Mouse (Mus musculus): ENCODE data around the gene Cnnm2.

The Cnnm2 gene

DNA sequence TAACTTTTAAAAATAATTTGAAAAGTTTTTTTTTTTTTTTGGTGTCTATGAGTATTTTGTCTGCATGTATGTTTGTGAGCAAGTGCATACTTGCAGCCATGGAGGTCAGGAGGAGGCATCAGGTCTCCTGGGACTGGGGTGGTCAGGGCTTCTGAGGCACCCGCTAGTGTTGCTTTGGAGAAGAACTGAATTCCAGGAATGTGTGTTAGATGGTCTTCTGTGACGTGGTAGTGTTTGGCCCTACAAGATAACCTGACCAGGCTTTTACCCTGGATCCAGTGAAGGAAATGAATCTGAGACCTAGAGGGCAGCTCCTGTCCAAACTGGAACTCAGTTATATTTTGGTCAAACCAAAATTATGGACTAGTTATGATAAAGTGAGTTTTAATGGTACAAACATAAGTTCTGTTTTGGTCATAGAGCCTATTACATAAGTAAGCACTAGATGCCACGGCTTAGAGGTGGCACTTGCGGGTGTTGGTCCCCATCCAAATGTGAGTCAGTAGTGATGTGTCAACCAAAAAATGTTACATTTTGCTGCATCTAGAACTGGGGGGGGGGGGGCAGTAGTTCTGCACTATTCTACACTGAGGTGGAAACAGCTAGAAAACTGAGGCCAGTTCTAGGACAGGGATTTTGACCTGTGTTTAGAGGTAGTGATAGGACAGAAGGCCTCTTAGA lies 38.6 kb downstream of the Cnnm2 start:
- DNase-seq, result no peak

DNA sequence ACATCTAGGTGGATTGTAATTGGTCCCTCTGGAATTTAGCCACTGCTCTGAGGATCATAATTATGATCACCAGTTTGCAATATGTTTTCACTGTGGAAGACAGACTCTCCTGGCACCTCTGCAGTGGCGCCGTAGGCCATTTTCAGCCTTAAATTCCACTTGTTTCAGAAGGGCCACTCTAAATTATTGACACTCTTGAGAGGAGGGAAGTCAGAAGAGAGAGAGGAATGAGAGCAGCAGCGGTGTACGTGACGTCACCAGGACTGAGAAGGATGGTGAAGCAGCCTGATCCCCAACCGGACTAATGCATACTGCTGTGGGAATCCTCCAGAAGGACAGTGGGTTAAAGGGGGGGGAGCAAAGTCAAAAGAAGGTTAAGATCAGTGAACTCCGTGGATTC lies 40.1 kb downstream of the Cnnm2 start:
- DNase-seq, result no peak

- DNase-seq, result no peak
Measured at GRCm38 (mm10) chr19:46802306-46802705, 40.9 kb downstream of the Cnnm2 start.

DNA sequence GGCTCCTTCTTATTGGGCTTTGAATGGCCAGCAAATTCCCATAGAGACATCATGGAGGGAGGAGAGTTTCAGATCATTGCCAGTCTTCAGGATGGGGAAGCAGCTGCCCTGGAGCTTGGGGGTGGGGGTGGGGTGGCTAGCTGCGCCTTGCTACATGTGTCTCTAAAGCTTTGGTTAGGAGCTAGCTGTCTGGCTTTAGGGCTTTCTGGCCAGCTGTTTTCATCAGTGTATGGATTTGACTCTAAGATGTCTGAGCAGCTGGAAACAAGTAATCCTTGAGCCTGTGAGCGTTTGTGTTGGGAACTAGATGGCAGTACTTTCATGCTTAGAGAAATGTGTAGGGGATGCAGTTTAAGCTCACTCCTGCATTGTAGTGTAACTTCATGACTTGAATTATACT lies 42.3 kb downstream of the Cnnm2 start:
- no peak for DNase-seq

- DNase-seq, result no peak
Measured at GRCm38 (mm10) chr19:46804751-46805150, 43.4 kb downstream of the Cnnm2 start.

GRCm38 (mm10) chr19:46805933-46806688 lies 44.7 kb downstream of the Cnnm2 start:
- no peak for DNase-seq

GRCm38 (mm10) chr19:46808261-46808660 lies 46.9 kb downstream of the Cnnm2 start:
- DNase-seq, result no peak

DNA sequence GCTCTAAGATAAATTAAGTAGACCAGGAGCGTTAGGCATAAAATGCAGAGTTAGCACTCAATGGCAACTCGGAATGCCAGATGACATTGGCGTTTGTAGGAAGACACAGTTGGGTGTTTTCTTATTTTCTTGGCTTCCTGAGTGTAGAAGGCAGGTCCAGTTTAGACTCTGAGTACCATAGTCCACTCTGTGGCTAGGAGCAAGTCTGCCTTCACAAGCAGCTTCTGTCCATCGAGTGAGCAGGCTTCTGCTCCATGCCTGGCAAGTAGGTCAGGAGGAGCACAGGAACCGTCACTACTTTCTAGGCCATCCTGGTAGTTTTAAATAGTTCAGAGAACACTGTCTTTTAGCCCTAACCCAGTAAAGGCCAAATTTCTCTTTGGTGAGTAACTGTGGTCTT lies 47.6 kb downstream of the Cnnm2 start:
- DNase-seq, result no peak

DNA sequence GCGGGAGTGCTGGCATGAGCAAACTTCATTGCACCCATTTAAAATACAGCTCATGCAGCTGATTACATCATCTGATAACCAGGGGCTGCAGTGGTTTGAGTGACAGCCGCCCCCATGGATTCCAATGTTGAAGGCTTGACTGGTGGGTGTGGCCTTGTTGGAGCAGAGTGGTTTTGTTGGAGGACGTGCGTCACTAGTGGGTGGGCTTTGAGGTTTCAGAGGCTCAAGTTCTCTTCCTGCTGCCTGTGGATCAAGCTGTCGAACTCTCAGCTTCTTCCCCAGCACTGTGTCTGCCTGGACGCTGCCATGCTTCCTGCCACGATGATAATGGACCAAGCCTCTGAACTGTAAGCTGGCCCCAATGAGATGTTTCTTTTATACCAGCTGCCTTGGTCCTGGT lies 57.9 kb downstream of the Cnnm2 start:
- no peak for DNase-seq

GRCm38 (mm10) chr19:46822491-46822890 lies 61.1 kb downstream of the Cnnm2 start:
- no peak for DNase-seq

DNA sequence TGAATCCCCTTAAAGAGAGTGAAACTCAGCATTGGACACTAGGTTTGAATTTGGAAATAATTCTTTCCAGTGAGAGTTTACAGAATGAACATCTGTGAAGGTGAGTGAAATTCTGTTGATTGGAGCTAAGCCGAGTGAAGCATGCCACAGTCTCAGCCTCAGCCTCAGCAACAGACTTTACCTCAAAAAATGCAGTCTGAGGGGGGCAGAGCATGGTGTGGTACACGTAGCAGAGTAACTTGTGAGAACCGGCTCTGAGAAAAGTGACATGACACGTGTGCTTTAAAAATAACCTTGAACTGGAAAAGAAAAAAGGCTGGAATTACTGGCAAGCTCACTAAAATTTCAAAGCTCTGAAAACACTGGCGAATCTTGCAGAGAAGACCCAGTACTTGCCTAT lies 62.4 kb downstream of the Cnnm2 start:
- no peak for DNase-seq

DNA sequence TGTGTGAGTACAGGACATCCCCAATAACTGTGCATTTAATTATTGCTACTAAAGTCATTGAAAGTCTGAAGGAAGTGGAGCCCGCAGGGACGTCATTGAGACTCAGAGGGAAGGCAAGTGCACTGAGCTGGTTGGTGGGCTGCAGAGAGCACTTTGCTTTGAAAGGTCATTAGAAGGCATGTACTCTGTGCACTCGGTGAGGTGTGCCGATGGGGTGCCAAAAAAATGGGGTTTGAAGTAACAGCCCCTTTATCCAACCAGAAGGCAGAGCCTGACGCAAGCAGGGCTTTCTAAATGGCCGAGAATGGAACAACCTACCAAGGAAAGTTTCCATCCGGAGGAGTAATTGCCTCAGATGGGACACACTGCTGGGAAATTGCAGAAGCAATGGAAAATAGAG lies 63.5 kb downstream of the Cnnm2 start:
- no peak for DNase-seq

GRCm38 (mm10) chr19:46827654-46828165 lies 66.3 kb downstream of the Cnnm2 start:
- DNase-seq, result no peak

DNA sequence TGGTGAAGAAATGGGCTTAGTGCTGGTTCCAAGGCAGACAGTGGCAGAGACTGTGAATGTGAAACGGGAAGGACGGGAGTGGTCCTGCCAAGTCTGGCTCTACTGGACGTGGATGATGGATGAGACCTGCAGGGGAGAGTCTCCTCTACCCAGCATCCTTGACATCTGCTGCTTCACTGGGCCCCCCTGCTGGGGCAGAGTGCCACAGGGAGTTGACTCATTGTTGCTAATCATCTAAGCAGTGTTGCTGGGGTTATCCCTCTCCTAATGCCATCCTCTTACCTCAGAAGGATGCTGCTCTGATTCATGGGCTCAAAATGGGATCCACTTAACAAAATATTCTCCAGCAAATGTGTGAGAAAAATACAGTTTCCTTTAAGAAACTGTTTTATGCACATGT lies 67.6 kb downstream of the Cnnm2 start:
- no peak for DNase-seq

DNA sequence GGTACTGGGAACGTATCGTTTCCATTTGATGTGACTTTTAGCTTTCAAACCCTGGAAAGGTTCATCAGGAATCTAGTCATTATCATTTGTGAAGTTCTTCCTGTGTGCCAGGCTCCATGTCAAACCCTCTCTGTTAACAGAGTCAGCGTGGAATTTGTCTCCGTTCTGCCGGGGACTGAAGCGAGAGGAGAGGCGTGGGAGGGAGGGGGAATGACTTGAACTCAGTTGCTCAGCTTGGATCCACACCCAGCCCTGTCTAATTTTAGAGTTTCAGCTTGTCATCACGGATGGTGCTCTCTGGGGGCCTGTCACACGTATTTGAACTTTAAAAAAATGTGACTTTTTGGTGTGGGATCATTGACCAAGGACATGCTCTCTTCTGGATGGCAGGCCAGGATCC lies 70.0 kb downstream of the Cnnm2 start:
- no peak for DNase-seq

GRCm38 (mm10) chr19:46834301-46834700 lies 72.9 kb downstream of the Cnnm2 start:
- no peak for DNase-seq

DNA sequence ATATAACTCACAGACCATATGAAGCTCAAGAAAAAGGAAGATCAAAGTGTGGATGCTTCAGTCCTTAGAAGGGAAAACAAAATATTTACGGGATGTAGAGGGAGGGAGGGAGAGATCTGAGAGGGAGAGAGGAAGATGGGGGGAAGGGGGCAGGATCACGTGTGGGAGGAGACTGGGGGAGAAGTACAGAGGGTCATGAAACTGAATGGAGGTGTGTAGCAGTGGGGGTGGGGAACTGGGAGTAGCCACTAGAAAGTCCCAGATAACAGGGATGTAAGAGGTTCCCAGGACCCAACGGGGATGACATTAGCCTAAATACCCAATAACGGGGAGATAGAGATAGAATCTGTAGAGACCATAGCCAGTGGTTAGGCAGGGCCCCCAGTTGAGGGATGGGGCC lies 73.9 kb downstream of the Cnnm2 start:
- DNase-seq, result no peak

DNA sequence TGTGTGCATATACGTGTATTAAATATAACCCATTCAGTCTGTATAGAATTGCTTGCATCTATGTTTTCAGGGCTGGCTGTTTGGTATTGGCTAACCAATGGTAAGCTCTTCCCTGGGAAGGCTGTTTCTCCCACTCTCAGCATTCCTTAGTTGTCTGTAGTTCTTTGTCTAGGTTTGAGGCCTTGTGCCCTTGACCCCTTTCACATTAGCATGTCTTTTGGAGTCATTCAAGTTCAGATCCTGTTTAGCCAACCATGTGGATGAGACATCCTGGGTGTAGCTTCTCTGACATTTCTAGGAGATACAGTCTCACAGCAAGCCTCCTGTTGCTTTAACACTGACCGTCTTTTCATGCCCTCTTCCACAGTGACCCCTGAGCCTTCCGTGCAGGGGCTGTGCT lies 74.7 kb downstream of the Cnnm2 start:
- DNase-seq, result no peak

DNA sequence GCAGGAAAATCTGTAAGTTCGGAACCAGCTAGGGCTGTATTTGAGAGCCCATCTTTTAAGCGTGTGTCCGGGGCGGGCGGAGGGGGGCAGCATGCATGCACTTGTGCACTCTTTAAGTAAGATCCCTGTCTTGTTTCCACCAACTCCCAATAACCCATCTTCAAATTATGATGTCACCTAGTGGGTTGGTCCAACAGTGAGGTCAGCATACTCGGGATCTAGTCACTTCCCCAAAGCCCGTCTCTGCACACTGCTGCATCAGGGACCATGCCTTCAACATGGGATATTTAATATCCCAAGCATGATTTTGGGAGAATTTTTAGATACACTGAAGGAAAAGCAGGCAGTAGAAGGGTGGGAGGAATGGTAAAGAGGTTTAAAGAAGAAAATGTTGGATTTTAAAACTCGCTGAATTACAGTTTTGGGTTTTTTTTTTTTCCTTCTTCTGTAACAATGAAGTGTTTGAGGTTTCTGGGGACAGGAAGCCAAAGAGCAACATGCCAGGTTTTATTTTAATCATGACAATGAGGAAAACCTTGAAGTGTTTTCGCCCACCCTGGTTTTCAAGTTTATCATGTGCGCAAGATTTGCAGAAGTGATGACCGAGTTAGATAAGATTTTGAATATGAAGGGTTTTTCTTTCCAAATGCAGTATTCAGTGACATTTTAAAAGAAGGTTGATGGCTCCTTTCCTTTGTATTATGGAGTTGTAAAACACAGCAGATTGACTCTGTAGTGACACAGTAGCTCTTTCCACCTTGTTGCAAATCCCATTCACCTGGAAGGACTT lies 76.1 kb downstream of the Cnnm2 start:
- no peak for DNase-seq

DNA sequence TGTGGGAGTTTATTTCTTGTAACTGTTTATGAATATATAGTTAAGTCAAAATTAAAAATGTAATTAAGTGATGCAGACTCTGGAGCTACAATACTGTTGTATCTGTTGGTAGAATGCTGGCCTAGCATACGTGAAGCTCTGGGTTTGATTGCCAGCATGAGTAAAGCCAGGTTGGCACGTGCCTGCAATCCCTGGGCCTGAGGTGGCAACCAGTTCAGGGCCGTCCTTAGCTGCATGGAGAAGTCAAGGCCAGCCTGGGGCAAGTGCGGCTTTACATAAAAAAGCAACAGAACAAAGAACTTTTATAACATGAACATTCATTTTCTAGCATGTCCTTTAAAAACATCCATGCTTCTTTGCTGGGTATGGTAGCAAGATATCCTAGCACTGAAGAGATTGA lies 79.6 kb downstream of the Cnnm2 start:
- no peak for DNase-seq

- DNase-seq, result no peak
Measured at GRCm38 (mm10) chr19:46843030-46843429, 81.6 kb downstream of the Cnnm2 start.

DNA sequence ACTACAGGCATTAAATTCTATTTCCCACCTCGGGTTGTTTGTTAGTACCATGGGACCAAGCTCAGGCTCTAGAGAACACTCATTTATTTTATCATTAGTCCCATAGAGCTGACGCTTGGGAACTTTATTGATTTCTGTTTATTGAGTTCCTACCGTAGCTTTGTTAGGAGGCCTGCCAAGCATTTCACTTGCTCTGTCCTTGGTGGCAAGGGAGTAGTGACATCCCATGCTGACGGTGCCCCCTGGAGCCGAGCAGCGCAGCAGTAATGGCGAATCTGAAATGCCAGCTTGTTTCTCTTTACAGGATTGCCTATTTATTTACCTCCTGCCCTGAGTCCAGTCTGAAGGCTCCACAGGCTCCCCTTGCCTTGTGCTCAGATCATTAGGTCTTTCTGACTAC lies 84.7 kb downstream of the Cnnm2 start:
- no peak for DNase-seq

DNA sequence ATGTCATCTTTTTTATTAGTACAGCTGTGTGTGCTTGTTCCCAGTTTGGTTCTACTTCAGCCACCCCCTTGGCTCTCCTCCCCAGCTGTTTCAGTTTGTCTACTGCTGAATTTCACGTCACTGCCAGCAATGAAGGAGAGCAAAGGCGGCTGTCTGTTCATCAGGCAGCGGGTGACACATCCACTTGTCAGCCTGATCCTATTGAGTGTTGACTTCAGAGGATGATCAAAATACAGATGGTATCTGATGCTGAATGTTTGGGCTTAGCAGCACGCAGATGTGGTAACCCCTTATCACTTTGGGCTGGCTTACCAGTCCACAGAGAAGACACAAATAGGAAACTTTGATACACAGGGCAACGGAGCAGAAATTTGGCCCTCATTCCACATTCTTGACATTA lies 85.1 kb downstream of the Cnnm2 start:
- DNase-seq, result no peak

All from kidney, adult 18-20 months (tissue).